Mouse (Mus musculus): ENCODE data around the gene Cfap221.

Gene Cfap221

DNA sequence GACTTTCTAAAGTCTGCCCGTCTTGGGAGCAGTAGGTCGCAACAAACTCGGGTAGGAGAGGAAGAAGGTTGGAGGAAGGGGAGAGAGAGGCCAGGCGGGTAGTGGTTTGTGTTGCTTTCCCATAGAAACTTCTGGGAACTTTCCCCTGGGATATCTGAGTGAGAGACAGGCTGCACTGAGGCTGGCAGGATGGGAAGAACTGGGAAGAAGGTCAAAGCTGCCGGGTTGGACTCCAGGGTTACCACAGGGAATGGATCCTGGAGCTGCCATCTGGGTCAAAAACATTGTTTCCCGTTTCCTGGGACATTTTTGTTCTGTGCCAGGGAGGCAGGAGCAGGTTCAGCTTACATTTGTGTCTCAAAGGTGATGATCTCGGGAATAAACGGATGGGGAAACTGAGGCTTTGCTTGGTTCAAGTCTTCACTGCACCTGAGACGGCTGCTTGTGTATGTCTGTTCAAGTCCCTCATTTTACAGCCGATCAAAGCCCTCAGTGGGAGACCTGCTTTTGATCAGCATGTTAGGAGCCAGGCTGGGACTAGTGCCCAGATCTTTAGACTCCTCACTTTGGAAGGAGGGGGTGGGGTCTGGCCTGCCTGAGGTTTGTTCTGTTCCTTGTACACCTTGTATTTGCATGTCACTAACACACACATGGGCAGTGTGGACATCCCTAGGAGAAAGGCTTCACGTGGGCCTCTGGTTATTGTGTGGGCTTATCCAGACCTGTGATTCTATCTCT, 11.0 kb upstream of the Cfap221 start:
- in situ Hi-C loops (cut with MboI, MseI) = no loop called here

DNA sequence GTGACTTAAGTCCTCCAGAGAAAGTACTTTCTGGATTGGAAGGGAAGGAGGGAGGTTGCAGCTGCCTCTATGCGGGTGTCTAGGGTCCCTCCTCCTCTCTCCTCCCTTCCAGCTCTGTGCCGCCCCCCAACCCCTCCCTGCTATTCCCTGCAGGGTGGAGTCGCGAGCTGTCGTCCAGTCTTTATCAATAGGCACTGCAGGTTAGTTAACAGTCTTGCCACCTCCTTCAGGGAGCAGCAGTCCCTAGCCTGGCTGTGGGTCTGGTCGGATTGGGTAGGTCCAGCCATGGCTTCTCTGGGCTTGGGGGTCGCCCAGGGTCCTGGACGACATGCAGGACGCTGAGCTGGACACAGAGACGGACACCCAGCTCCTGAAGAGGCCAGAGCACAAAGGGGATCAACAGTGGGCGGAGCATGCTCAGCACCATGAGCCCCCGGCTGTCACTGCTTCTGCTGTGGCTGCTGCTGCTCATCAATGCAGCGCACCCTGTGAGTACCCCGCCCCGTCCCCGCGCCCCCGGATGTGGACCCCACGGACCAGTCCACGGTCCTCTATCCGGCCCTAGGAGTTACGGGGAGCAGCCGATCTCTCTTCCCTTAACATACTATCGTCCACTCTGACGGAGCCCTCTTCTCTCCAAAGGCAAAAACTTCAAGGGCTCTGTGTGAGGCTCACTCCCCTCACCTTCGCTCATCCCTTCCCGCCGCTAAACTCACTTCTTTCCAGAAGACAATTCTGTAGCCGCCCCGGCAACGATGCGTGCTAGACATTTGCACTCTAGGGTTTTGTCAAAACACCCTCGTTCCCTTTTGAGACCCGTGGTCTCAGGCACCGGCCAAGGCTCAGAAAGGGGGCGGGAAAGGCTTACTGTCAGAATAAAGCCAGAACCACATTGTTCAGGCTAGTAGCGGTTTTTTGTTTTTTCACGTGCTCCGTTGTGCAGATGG, 10.1 kb upstream of the Cfap221 start, which contains the start of gene Sctr:
Gene Sctr, plus strand, starts transcription at position 51 of the 947 bp plus-strand sequence.
- in situ Hi-C loops (cut with MboI, MseI) = no loop called here

DNA sequence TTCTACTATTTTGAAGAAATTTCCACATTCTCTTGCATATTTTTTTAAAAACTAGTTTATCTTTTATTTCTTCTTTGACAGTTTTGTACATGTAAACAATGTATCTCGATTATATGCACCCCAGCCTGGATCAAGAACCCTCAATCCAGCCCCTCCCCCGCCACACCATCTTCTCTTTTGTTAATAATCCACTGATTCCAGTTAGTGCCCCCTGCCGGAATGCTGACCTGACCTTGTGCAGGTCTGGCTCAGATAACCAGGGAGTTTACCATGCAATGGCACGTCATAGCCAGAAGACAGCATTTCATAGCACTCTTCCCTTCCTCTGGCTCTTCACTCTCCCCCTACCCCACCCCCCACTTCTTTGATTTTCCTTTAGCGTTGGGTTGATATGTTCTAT, 610 bp upstream of the Cfap221 start:
- in situ Hi-C loops (cut with MboI, MseI) = loop anchor here in 1 of 2 experiments (5.0 kb wide), 1 partner anchor 410 kb away; no protein-coding TSS in a partner anchor

DNA sequence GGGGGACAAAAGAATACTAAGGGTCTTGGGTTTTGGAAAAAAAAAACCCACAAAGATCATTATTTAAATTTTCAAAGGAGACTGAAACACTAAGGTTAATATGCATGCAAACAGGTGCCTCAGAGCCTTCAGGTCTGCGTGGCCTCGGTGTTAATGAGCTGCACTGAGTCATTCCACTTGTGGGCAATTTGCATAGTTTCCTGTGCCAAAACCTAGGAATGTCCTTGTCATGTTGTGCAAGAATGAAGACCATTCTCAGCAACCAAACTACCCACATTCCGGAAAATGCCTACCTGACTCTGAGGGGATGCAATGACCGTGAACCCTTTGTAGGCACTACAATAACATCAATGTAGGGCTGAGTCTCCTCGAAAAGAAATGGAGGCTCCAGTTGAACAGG, 10.5 kb downstream of the Cfap221 start:
- in situ Hi-C loops (cut with MboI, MseI) = no loop called here

DNA sequence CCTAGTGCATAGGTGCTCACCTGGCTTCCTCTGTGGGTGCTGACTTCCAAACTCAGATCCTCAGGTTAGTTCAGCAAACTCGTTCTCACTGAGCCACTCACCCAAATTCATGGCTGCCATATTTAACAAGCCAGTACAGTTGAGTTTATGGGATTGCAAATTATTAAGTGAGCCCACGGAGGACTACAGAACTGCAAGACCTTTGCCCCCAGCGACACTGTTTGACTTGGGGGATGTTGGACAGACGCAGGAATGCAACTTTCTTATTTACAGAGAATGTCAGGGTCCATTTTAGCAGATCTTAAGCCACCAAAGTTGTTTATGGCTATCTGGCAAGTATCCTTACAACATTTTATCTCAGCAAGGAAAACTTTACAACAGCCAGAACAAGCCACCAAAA, 21.9 kb downstream of the Cfap221 start:
- in situ Hi-C loops (cut with MboI, MseI) = no loop called here

DNA sequence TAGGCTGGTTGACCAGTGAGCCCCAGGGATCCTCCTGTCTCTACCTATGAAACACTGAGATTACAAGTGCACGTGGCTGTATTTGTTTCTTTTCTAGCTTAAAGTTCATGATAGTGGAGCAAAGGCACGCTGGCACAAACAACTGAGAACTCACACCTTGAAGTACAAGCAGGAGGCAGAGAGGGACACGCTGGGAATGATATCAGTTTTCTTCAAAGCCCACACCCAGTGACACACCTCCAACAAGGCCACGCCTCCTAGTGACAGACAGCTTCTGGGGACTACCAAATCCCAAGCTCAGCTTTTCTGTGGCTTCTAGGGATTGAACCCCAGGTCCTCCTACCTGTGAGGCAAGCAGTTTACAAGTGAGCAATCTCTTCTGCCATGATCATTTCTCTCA, 23.9 kb downstream of the Cfap221 start:
- in situ Hi-C loops (cut with MboI, MseI) = no loop called here

DNA sequence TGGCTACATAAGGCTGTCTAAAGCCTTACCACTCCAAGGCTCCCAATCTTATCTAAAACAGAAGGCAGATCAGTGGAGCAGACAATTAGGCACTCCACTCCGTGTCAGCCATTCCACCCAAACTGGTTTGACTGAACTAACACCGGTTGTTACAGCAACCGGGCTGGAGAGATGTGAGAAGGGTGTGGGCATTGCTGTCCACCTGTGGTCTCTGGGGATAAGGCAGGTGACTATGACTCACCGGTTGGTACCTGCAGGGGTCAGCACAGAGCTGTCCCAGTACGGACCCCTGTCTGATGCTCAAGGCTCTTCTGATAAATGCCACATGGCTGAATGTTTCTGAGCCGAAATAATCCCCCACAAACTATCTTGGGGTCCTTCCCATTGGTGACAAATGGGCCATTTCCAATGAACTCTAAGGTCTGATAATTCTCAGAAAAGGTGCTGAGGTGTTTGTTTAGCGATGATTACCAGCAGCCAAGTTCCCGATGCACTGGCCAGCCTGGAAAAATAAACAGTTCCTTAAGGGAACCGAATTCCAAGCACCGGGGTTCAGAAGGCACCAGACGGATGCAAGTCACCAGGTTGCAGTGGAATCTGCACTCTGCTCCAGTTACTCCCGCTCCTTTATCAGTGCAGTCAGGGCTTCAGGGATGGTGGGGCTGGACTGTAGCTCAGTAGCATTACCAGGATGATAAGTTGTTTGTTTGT, 31.1 kb downstream of the Cfap221 start:
- in situ Hi-C loops (cut with MboI, MseI) = no loop called here

DNA sequence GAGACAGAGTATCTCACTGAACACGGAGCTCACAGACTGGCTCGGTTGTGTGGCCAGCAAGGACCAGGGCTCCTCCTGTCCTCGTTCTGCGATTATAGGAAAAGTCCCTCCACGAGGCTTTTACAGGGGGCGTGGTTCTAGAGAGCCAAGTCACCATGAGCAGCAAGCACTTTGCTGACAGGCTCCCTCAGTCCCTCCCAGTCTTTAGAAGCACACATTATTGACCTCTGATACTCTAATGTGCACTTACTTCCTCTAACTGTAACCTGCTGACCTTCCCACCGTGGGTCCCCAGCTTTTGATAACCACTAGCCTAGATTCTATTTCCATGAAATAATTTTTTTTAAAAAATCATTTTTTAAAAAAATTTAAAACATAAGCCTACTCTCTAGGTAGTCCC, 37.1 kb downstream of the Cfap221 start:
- in situ Hi-C loops (cut with MboI, MseI) = no loop called here

DNA sequence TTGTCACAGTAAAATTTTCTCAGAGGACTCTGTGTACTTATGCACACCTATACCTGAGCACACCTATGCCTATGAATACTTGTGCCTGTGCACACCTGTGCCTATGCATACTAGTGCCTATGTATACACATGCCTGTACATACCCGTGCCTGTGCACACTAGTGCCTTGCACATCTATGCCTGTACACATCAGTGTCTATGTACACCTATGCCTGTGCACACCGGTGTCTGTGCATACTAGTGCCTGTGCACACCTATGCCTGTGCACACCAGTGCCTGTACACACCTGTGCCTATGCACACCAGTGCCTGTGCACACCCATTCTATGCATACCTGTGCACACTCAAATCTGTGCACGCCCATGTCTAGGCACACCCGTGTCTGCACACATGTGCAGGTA, 37.6 kb downstream of the Cfap221 start:
- in situ Hi-C loops (cut with MboI, MseI) = no loop called here

DNA sequence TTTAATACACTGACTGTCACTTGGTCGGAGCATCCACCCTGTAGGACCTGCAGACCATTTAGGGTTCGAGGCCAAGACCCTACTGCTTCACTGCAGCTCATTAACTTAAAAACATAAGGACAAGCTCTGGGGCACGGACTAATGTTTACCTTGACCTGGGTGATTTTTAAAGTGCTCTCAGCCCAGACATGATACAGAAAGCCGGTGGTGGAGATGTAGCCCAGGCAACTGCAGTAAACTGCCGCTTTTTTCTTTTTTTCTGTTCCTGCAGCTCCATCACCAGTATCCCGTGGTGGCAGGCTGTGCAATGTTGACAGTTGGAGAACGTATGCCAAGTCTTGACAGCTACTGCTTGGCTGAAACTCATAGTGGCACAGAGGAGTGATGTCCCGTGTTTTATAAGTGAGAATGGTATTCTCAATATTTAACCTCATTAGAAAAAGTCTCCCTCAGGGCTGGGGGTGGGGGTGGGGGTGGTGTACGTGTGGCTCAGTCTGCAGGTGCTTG, 39.3 kb downstream of the Cfap221 start:
- in situ Hi-C loops (cut with MboI, MseI) = no loop called here

DNA sequence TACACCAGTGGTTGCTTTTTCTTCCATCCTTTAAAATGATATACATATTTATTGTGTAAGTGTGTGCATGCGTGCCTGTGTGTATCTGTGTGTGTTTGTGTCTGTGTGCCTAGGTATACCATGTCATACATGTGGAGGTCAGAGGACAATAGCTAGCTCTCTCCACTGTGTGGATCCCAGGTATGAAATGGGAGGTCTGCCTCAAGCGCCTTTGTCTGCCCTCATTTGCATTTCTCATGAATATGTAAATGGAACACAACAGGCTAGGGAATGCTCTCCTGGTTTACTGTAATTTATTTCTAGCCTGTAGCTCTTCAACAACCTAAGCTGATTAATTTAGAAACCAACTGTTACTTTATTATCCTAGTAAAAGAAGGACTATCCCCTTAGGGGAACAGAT, 42.4 kb downstream of the Cfap221 start:
- in situ Hi-C loops (cut with MboI, MseI) = no loop called here

DNA sequence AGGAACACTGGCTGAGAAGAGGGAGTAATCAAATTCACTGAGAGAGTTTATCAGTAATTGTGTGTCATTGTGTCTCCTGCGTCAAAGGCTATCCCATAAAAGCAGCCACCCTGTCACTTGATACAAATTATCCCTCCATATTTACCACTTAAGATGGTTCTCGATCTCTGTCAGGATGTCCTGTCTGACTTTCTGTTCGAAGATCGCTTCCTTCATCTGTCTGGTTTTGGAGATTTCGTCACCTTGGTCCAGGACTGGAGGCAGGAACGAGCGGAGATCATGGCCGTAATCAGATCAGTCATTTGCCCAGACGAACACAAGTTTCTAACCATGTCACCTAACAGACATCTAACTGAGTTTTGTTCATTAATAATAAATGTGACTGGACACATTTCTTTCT, 43.6 kb downstream of the Cfap221 start:
- in situ Hi-C loops (cut with MboI, MseI) = no loop called here

DNA sequence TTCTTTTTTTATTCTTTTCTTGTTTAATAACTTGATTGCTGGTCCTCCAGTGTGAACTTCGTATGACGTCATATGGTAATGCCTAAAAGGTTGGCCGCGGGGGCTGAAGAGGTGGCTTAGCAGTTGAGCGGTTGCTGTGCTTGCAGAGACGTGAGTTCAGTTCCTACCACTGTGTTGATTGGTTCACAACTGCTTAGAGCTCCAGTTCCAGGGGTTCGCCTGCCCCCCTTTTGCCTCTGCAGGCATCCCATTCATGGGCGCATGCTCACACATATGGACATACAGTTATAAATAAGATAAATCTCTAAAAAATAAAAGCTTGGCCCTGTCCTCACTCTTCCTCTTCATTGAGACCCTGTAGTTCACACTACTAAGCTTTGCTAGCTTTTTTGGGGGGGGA, 46.9 kb downstream of the Cfap221 start:
- in situ Hi-C loops (cut with MboI, MseI) = no loop called here

DNA sequence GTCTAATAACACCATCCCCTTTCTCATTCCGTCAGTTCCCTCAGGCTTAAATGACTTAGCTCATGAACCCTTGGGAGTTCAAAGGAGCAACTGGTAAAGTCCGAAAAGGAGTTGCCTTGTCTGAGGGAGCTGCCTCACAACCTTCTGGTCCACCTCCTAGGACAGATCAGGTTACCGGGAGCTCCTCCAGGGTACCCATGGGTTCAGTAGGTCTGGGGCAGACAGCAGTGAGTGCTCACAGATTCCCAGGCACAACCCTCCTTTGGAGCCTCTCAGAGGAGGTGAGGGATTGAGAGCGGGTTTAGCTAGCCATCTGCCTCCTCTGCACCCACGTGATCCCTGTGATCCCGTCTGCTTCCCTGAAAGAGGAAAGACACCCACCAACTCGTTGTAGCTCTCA, 60.2 kb downstream of the Cfap221 start:
- in situ Hi-C loops (cut with MboI, MseI) = no loop called here

DNA sequence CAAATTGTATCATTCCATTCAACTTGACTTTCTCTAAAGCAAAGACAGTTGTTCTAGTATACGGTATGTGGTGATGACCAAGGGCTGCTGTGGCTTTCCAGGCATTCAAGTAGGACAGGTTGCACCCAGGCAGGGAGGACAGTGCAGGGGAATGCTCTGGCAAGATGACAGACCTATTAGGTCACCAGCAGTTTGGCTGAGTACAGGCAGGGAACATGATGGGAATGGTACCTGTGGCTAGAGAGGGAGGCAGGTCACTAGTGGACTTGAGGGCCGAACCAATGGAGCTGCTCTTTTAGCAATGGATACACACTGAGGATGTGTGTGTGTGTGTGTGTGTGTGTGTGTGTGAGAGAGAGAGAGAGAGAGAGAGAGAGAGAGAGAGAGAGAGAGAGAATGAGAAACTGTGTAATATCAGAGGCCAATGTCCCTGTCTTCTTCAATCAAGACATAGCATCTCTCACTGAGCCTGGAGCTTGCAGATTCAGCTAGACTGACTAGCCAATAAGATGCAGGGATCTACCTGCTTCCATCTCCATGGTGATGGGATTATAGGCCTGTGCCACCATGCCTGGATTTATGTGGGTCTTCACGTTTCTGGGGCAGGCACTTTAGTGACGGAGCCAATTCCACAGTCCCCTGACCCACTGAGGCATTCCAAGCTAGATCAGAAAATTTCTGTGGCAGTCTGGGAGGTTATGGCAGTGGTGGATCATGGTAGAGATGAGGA, 65.4 kb downstream of the Cfap221 start:
- in situ Hi-C loops (cut with MboI, MseI) = no loop called here

DNA sequence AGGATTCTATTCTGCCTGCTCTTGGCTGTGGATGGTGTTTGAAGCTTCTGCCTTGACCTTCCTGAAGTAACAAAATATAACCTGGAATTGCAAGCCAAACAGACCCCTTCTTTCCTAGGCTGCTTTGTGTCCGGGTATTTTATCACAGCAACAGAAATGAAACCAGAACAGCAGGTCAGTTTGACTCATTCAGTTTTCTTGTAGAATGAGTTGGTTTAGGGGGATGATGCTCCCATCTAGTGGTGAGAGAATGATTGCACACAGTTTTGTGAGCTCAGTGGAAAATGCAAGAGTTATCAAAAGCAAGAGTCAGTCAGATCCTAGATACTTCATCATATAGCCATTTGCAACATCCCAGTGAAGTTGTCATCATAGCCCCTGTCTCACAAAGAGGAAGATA, 67.3 kb downstream of the Cfap221 start:
- in situ Hi-C loops (cut with MboI, MseI) = loop anchor here in 1 of 2 experiments (10.0 kb wide), 1 partner anchor 385 kb away; no protein-coding TSS in a partner anchor

DNA sequence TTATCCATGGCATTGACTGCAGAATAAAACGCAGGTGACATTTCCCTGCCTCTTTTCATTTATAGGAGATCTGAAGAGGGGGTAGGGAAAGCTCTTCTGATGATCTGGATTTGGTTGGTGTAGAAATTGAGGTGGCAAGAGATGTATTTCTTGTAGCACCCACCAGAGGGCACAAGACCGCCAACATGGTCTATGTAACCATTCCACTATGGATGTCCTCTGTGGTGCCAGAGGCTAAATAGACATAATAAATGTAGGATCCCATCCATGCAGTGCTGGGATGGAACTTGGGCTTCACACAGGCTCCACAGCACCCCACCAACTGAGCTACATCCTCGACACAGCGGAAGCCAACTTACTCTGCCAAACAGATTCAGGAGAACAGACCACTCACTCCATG, 77.7 kb downstream of the Cfap221 start:
- in situ Hi-C loops (cut with MboI, MseI) = loop anchor here in 1 of 2 experiments (25.0 kb wide), 1 partner anchor 382 kb away; the partner anchor contains the start of gene Tmem185b

DNA sequence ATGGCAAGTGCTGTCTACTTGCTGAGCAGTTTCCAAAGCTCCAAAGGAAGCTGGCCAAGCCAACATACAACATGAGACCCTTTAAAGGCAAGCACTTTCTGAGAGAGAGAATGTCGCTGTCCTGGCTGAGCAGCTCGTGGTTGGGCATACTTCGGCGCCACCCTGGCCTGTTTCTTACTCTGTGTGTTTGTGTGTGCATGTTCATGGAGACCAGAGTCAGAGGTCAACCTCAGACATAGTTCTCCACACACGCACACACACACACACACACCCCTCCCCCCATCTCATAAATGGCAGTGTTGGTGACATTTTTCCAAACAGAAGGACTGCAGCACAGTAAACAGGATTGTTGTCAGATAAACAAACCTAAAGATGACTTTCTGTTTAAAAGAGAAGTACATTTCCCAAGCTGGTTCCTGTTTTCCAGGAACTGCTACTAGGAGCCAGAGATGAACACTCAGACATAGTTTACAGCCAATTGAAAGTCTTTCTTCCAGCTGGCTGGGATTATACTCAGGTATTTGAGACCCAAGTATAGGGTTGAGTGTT, 80.1 kb downstream of the Cfap221 start:
- in situ Hi-C loops (cut with MboI, MseI) = loop anchor here in 1 of 2 experiments (25.0 kb wide), 1 partner anchor 380 kb away; the partner anchor contains the start of gene Tmem185b

DNA sequence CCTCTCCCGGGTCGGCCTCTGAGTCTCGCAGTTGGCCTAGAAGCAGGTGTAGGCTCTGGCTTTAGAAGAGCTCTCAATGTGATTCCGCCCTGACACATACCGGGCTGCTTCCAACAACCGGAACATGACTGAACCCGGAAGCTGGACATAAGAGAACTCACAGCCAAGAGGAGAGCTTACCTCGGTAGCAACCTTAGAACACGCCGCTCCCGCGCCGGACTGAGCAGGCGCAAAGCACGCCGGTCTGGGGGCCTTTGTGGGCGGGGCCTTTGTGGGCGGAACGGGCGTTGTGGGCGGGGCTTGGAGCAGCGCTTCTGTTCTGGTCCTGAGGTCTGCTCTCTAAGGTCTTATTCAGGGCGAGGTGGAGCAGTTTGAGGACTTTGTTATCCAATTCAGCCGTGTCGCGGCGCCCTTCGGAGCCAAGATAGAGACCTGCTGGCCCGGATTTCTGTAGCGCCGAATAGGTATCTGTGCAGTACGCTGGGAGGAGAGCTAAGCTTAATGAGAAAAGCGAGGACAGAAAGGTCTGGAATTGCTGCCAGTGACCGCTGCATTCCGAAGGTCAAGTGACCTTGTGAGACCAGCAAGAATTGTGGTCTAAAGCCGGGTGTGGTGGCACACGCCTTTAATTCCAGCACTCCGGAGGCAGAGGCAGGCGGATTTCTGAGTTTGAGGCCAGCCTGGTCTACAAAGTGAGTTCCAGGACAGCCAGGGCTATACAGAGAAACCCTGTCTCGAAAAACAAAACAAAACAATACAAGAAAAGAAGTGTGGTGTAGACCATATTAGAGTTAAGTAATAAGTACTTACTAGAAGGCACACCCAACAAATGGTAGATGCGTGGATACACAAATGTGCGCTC, 83.8 kb downstream of the Cfap221 start, which contains the start of gene Tmem177:
Gene Tmem177, minus strand, starts transcription at position 256 of the 862 bp plus-strand sequence.
- in situ Hi-C loops (cut with MboI, MseI) = loop anchor here in 1 of 2 experiments (25.0 kb wide), 1 partner anchor 376 kb away; the partner anchor contains the start of gene Tmem185b
